Mouse (Mus musculus) limb, embryonic 13.5 days (tissue): ENCODE results near the gene Cenpp. TPM values are rescaled to one million over a fixed set of nuclear protein-coding genes. Genes with fewer than 3 reads are reported as not detected.
"Not testable (repeated sequence)": the region's sequence is repeated elsewhere in the genome, so short reads cannot be mapped to it uniquely, and the experiment has no call there.

Source experiments
- ATAC-seq: fragments of 200-750 bp; cut with Nextera tagmentation; 2 replicates; pipeline ENCODE4 v1.8.0; 2017; ENCODE audit warnings: low read depth, moderate number of reproducible peaks, moderate TSS enrichment; ENCODE audit not compliant: low FRiP score
- H3K27ac ChIP-seq: fragments of 300-500 bp; sonication (generic); 2 replicates; pipeline ENCODE4 v1.5.1; 2015; ENCODE audit warnings: inconsistent platforms, mild to moderate bottlenecking, moderate library complexity
- H3K27me3 ChIP-seq: fragments of 300-500 bp; sonication (generic); 2 replicates; pipeline ENCODE4 v1.6.1; 2015; ENCODE audit warnings: mild to moderate bottlenecking, inconsistent platforms
- H3K36me3 ChIP-seq: fragments of 300-500 bp; sonication (generic); 2 replicates; pipeline ENCODE4 v1.6.1; 2015; ENCODE audit warnings: inconsistent platforms, mild to moderate bottlenecking, moderate library complexity
- H3K4me1 ChIP-seq: fragments of 300-500 bp; sonication (generic); 2 replicates; pipeline ENCODE4 v1.6.1; 2015; ENCODE audit warnings: inconsistent platforms
- H3K4me2 ChIP-seq: fragments of 300-500 bp; sonication (generic); replicated peaks from 2 replicates; pipeline ENCODE4 v1.6.1; 2015; ENCODE audit warnings: inconsistent platforms, mild to moderate bottlenecking, moderate library complexity
- H3K4me3 ChIP-seq: fragments of 300-500 bp; sonication (generic); 2 replicates; pipeline ENCODE4 v1.5.1; 2015; ENCODE audit warnings: moderate library complexity, mild to moderate bottlenecking, inconsistent platforms
- H3K9ac ChIP-seq: fragments of 300-500 bp; sonication (generic); 2 replicates; pipeline ENCODE4 v1.6.1; 2015; ENCODE audit warnings: mild to moderate bottlenecking, inconsistent platforms
- H3K9me3 ChIP-seq: fragments of 300-500 bp; sonication (generic); 2 replicates; pipeline ENCODE4 v1.6.1; 2016; ENCODE audit warnings: inconsistent platforms
- WGBS: fragments of 180-500 bp; shearing (Covaris S2); methylation state at CpG from one replicate; pipeline ENCODE4 v1.1.7; 2015; 5-methylcytosine and 5-hydroxymethylcytosine counted together
- polyA plus RNA-seq: library from polyadenylated mRNA; unstranded; fragments of >200 nt; fragmentation: Nextera tagmentation; extraction: Ambion mirVana; gene quantifications from 2 replicates; pipeline ENCODE4 v1.2.1, GENCODE M21; 2015

Gene Cenpp
- polyA plus RNA-seq, 1 experiment from 2014 or later = 24.3 TPM

- ATAC-seq = no peak
- H3K4me2 ChIP-seq = no peak overlapping the region
- H3K9me3 ChIP-seq = no peaks in the 10 kb centered on the region
- H3K4me1 ChIP-seq = peaks cover 3% of the 10 kb centered on the region; the same call in 1 of the 2 replicates
- no peak overlapping the region for H3K4me3 ChIP-seq
- H3K9ac ChIP-seq = no peak overlapping the region
- H3K36me3 ChIP-seq = no peaks in the 10 kb centered on the region
- H3K27ac ChIP-seq = no peak overlapping the region
- H3K27me3 ChIP-seq = no peaks in the 10 kb centered on the region
These were observed 8.8 kb downstream of the Cenpp start for GRCm38 (mm10) chr13:49643669-49644362.

DNA sequence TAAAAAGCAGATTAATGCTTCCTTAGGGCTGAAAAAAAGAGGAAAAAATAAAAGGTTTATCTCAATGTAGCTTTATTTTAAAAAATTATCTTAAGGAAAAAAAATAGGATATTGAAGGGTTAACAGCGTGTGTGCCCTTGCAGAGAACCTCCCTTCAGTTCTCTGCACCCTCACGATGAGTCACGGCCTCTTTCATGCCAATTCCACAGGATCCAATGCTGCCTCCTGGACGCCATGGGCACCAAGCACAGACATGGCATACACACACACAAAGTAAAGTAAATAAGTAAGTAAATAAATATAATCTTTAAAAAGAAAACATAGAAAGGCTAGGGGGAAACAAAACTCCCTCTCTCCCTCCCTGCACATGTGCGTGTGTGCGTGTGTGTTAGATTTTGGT lies 9.9 kb downstream of the Cenpp start:
- Histone ChIP-seq H3K27me3 (no peaks in the 10 kb centered on the region), H3K9me3 (no peaks in the 10 kb centered on the region), H3K36me3 (no peaks in the 10 kb centered on the region; the same call in 1 of the 2 replicates), H3K9ac (no peak overlapping the region), H3K4me2 (no peak overlapping the region), H3K27ac (no peak overlapping the region), H3K4me1 (peaks cover 3% of the 10 kb centered on the region; the same call in 1 of the 2 replicates), H3K4me3 (no peak overlapping the region)
- WGBS = 77% methylated on average over 6 of the region's 6 CpGs
- ATAC-seq = no peak

DNA sequence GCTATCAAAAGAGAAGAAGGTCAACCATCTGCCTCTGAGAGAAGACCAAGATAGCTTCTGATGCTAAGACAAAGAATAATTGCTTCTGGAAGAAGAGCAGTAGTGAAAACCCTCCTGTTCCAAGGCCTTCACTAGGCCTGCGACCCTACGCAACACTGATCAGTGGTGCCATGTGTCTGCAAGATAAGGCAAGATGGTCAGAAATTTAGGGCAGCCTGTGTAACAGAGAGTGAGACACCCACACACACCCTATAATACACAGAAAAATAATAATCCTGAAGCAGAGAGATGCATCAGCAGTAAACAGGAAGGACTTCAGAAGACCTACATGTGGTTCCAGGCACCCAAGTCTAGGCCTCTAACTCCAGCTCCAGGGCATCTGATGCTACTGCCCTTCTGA lies 12.6 kb downstream of the Cenpp start:
- Histone ChIP-seq H3K9me3 (no peaks in the 10 kb centered on the region), H3K27me3 (no peaks in the 10 kb centered on the region), H3K27ac (no peak overlapping the region), H3K4me1 (peaks cover 3% of the 10 kb centered on the region; the same call in 1 of the 2 replicates), H3K4me2 (no peak overlapping the region), H3K36me3 (peaks cover 3% of the 10 kb centered on the region; the same call in 1 of the 2 replicates), H3K4me3 (no peak overlapping the region), H3K9ac (no peak overlapping the region)
- 97% methylated on average over 2 of the region's 2 CpGs for WGBS
- no peak for ATAC-seq

DNA sequence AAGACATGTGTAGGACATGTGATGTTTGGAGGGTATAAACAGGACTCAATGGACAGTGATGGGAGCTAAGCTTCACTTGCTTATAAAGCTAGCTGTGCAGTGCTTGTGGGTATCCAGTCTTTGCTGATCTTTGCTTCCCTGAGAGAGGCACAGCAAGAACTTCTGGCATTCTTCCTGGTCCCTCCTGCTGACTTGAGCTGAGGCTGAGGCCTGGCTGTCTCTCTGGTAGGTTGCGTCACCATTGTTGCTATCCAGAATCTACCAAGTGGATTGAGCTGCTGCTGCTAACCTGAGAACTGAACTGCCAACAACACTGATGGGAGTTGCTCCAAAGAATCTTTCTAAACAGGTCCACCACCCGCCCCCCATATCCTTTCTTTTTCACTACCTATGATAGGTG lies 23.5 kb downstream of the Cenpp start:
- Histone ChIP-seq H3K4me1 (no peaks in the 10 kb centered on the region), H3K9me3 (no peaks in the 10 kb centered on the region), H3K9ac (no peak overlapping the region), H3K27ac (0 out of 2 replicates have a peak overlapping the region, but pooled peaks have one; percentile 28), H3K36me3 (no peaks in the 10 kb centered on the region), H3K4me2 (no peak overlapping the region), H3K4me3 (no peak overlapping the region), H3K27me3 (no peaks in the 10 kb centered on the region)
- ATAC-seq = no peak
- 95% methylated on average over 2 of the region's 2 CpGs for WGBS

GRCm38 (mm10) chr13:49628167-49628566 lies 24.4 kb downstream of the Cenpp start:
- Histone ChIP-seq H3K4me3 (no peak overlapping the region), H3K4me1 (no peaks in the 10 kb centered on the region), H3K4me2 (no peak overlapping the region), H3K36me3 (no peaks in the 10 kb centered on the region), H3K27me3 (no peaks in the 10 kb centered on the region), H3K9ac (no peak overlapping the region), H3K9me3 (no peaks in the 10 kb centered on the region), H3K27ac (no peak overlapping the region)
- ATAC-seq = no peak

GRCm38 (mm10) chr13:49623216-49623615 lies 29.4 kb downstream of the Cenpp start:
- H3K27me3 ChIP-seq = no peaks in the 10 kb centered on the region
- ATAC-seq = no peak
- H3K4me3 ChIP-seq = no peak overlapping the region
- 72% methylated on average over 1 of the region's 1 CpGs for WGBS
- no peak overlapping the region for H3K27ac ChIP-seq
- no peak overlapping the region for H3K4me2 ChIP-seq
- peaks cover 11% of the 10 kb centered on the region for H3K36me3 ChIP-seq
- no peaks in the 10 kb centered on the region for H3K9me3 ChIP-seq
- no peak overlapping the region for H3K9ac ChIP-seq
- H3K4me1 ChIP-seq = no peaks in the 10 kb centered on the region

GRCm38 (mm10) chr13:49618365-49618764 lies 34.2 kb downstream of the Cenpp start:
- Histone ChIP-seq H3K4me3 (no peak overlapping the region), H3K27me3 (no peaks in the 10 kb centered on the region), H3K36me3 (peaks cover 21% of the 10 kb centered on the region), H3K9ac (no peak overlapping the region), H3K27ac (no peak overlapping the region), H3K4me2 (no peak overlapping the region), H3K9me3 (no peaks in the 10 kb centered on the region), H3K4me1 (no peaks in the 10 kb centered on the region)
- no peak for ATAC-seq

GRCm38 (mm10) chr13:49617021-49617420 lies 35.6 kb downstream of the Cenpp start:
- WGBS = 88% methylated on average over 3 of the region's 3 CpGs

DNA sequence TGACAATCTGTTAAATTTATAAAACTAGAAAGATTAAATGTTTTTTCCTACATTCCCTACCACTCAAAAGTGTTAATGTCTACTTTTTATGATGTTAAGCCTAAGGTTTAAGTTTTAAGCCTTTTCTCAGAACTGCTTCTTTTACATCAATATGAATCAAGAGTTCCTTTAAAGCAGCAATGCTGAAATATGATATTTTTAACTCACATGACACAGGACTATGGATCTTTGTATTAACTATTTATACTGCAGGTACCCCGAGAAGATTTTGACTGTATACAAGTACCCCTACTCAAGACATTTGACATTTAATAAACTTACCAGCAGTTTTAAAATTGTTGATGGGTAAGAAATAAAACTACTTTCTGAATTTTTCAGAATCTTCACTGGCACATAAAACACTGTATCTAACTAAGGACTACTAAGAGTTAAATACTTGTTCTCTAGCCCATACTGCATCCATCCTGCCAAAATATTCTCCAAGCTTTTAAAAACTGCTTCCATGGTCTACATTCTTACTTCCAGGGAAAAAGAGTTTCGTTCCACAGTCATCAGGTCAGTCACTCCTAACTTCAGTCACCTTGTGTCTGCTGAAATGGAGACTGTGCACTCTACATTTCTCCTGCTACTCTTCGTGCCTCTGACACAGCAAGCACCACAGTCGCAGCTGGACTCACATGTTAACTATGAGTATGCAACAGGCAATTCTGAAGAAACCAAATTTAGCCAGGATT lies 43.8 kb downstream of the Cenpp start:
- Histone ChIP-seq H3K27ac (peak overlapping the region; percentile 89), H3K4me2 (peak overlapping the region; percentile 51), H3K4me3 (peak overlapping the region; percentile 40), H3K36me3 (no peaks in the 10 kb centered on the region), H3K4me1 (peaks cover 3% of the 10 kb centered on the region; the same call in 1 of the 2 replicates), H3K9ac (peak overlapping the region; percentile 51; the same call in 1 of the 2 replicates), H3K9me3 (no peaks in the 10 kb centered on the region), H3K27me3 (no peaks in the 10 kb centered on the region)
- WGBS = 31% methylated on average over 4 of the region's 4 CpGs
- peak; percentile 57; the same call in 1 of the 2 replicates for ATAC-seq

More at GRCm38 (mm10) chr13:49617021-49617420, 35.6 kb downstream of the Cenpp start:
- no peak overlapping the region for H3K4me3 ChIP-seq
- H3K4me2 ChIP-seq = no peak overlapping the region
- no peak for ATAC-seq
- H3K9me3 ChIP-seq = no peaks in the 10 kb centered on the region
- no peaks in the 10 kb centered on the region for H3K27me3 ChIP-seq
- H3K9ac ChIP-seq = no peak overlapping the region
- no peak overlapping the region for H3K27ac ChIP-seq
- H3K36me3 ChIP-seq = peaks cover 21% of the 10 kb centered on the region
- no peaks in the 10 kb centered on the region for H3K4me1 ChIP-seq

- H3K4me3 ChIP-seq = peak within 1 kb of the TSS; percentile 40
- H3K4me1 ChIP-seq = peaks cover 3% of the 10 kb centered on the region; the same call in 1 of the 2 replicates
- H3K9me3 ChIP-seq = no peaks in the 10 kb centered on the region
- no peaks in the 10 kb centered on the region for H3K27me3 ChIP-seq
- no peaks in the 10 kb centered on the region for H3K36me3 ChIP-seq
- peak within 1 kb of the TSS; percentile 89 for H3K27ac ChIP-seq
- peak; percentile 87; the same call in 1 of the 2 replicates for ATAC-seq
- peak within 1 kb of the TSS; percentile 51; the same call in 1 of the 2 replicates for H3K9ac ChIP-seq
- 21% methylated on average over 4 of the region's 4 CpGs for WGBS
- H3K4me2 ChIP-seq = peak within 1 kb of the TSS; percentile 51
These were observed 44.9 kb downstream of the Cenpp start, which contains the start of gene Ogn for GRCm38 (mm10) chr13:49607714-49608113. TSS of gene Ogn (plus strand) at chr13:49608046.

GRCm38 (mm10) chr13:49603603-49604002 lies 49.0 kb downstream of the Cenpp start:
- Histone ChIP-seq H3K4me3 (no peak overlapping the region), H3K27ac (no peak overlapping the region; the same call in 1 of the 2 replicates), H3K9ac (no peak overlapping the region), H3K4me2 (no peak overlapping the region), H3K27me3 (no peaks in the 10 kb centered on the region), H3K36me3 (no peaks in the 10 kb centered on the region), H3K4me1 (peaks cover 3% of the 10 kb centered on the region; the same call in 1 of the 2 replicates), H3K9me3 (no peaks in the 10 kb centered on the region)
- ATAC-seq = no peak

- H3K9ac ChIP-seq, H3K9me3 ChIP-seq, H3K4me1 ChIP-seq, H3K36me3 ChIP-seq, H3K27ac ChIP-seq, H3K4me3 ChIP-seq, ATAC-seq, H3K4me2 ChIP-seq, H3K27me3 ChIP-seq: not testable (repeated sequence)
- 85% methylated on average over 2 of the region's 2 CpGs for WGBS
These were observed 50.0 kb downstream of the Cenpp start for GRCm38 (mm10) chr13:49602541-49602940.
